Mouse (Mus musculus) heart, embryonic 10.5 days (tissue): ENCODE measurements around the gene Il10. TPM values are rescaled to one million over a fixed set of nuclear protein-coding genes. Genes with fewer than 3 reads are reported as not detected.

Experiments used
- DNase-seq: peaks from one replicate; pipeline ENCODE4 v3.0.0-alpha.2; 2017; ENCODE audit warnings: low spot score
- H3K27ac ChIP-seq: fragments of 300-500 bp; sonication (generic); 2 replicates; pipeline ENCODE4 v1.5.1; 2016; ENCODE audit warnings: mild to moderate bottlenecking
- H3K27me3 ChIP-seq: fragments of 300-500 bp; sonication (generic); 2 replicates; pipeline ENCODE4 v1.6.1; 2016; ENCODE audit warnings: mild to moderate bottlenecking; ENCODE audit not compliant: poor library complexity, insufficient read depth, severe bottlenecking
- H3K36me3 ChIP-seq: fragments of 300-500 bp; sonication (generic); 2 replicates; pipeline ENCODE4 v1.6.1; 2016; ENCODE audit warnings: mild to moderate bottlenecking, moderate library complexity
- H3K4me1 ChIP-seq: fragments of 300-500 bp; sonication (generic); 2 replicates; pipeline ENCODE4 v1.6.1; 2016; ENCODE audit warnings: mild to moderate bottlenecking
- H3K4me3 ChIP-seq: fragments of 300-500 bp; sonication (generic); 2 replicates; pipeline ENCODE4 v1.5.1; 2016; ENCODE audit warnings: mild to moderate bottlenecking, moderate library complexity
- H3K9me3 ChIP-seq: fragments of 300-500 bp; sonication (generic); 2 replicates; pipeline ENCODE4 v1.6.1; 2016; ENCODE audit warnings: mild to moderate bottlenecking, moderate library complexity
- WGBS: fragments of 180-500 bp; shearing (Covaris S2); methylation state at CpG from one replicate; pipeline ENCODE4 v1.1.7; 2016; 5-methylcytosine and 5-hydroxymethylcytosine counted together
- polyA plus RNA-seq: library from polyadenylated mRNA; unstranded; fragments of >200 nt; fragmentation: Nextera tagmentation; extraction: Ambion mirVana; gene quantifications from 2 replicates; pipeline ENCODE4 v1.2.1, GENCODE M21; 2016

Il10 gene
- polyA plus RNA-seq, 1 experiment from 2014 or later, result not detected

- H3K4me1 ChIP-seq, result peaks cover 19% of the 10 kb centered on the region; the same call in 1 of the 2 replicates
- no peaks in the 10 kb centered on the region for H3K9me3 ChIP-seq
- 85% methylated on average over 3 of the region's 3 CpGs for WGBS
- no peak for DNase-seq
- H3K27me3 ChIP-seq, result no peaks in the 10 kb centered on the region
- no peaks in the 10 kb centered on the region for H3K36me3 ChIP-seq
- no peak overlapping the region for H3K4me3 ChIP-seq
- peak overlapping the region; percentile 60 for H3K27ac ChIP-seq
These were observed 23.1 kb downstream of the Il10 start for GRCm38 (mm10) chr1:131042721-131043120.

- 92% methylated on average over 4 of the region's 4 CpGs for WGBS
- Histone ChIP-seq H3K27me3 (no peaks in the 10 kb centered on the region), H3K4me3 (no peak overlapping the region), H3K36me3 (no peaks in the 10 kb centered on the region), H3K4me1 (peaks cover 19% of the 10 kb centered on the region; the same call in 1 of the 2 replicates), H3K27ac (no peak overlapping the region), H3K9me3 (no peaks in the 10 kb centered on the region)
- DNase-seq, result no peak
These were observed 24.0 kb downstream of the Il10 start for GRCm38 (mm10) chr1:131043636-131044035.

- peaks cover 19% of the 10 kb centered on the region; the same call in 1 of the 2 replicates for H3K4me1 ChIP-seq
- H3K27ac ChIP-seq, result 0 out of 2 replicates have a peak overlapping the region, but pooled peaks have one; percentile 30
- WGBS, result 82% methylated on average over 2 of the region's 2 CpGs
- no peaks in the 10 kb centered on the region for H3K27me3 ChIP-seq
- H3K9me3 ChIP-seq, result no peaks in the 10 kb centered on the region
- DNase-seq, result no peak
- H3K4me3 ChIP-seq, result no peak overlapping the region
- no peaks in the 10 kb centered on the region for H3K36me3 ChIP-seq
These were observed 26.2 kb downstream of the Il10 start for GRCm38 (mm10) chr1:131045723-131046355.

- DNase-seq, result no peak
- Histone ChIP-seq H3K9me3 (no peaks in the 10 kb centered on the region), H3K4me3 (no peak overlapping the region), H3K4me1 (peaks cover 26% of the 10 kb centered on the region), H3K27me3 (no peaks in the 10 kb centered on the region), H3K27ac (peak overlapping the region; percentile 30; the same call in 1 of the 2 replicates), H3K36me3 (no peaks in the 10 kb centered on the region)
- WGBS, result 80% methylated on average over 10 of the region's 10 CpGs
These were observed 27.0 kb downstream of the Il10 start for GRCm38 (mm10) chr1:131046607-131047006.

GRCm38 (mm10) chr1:131048121-131048863, 28.6 kb downstream of the Il10 start:
- no peak for DNase-seq
- Histone ChIP-seq H3K27ac (no peak overlapping the region), H3K36me3 (peaks cover 12% of the 10 kb centered on the region), H3K9me3 (no peaks in the 10 kb centered on the region), H3K27me3 (no peaks in the 10 kb centered on the region), H3K4me3 (no peak overlapping the region), H3K4me1 (peaks cover 32% of the 10 kb centered on the region)
- WGBS, result 84% methylated on average over 6 of the region's 6 CpGs

GRCm38 (mm10) chr1:131048946-131049345, 29.3 kb downstream of the Il10 start:
- no peak overlapping the region for H3K27ac ChIP-seq
- 85% methylated on average over 8 of the region's 8 CpGs for WGBS
- H3K4me1 ChIP-seq, result peaks cover 39% of the 10 kb centered on the region
- H3K27me3 ChIP-seq, result no peaks in the 10 kb centered on the region
- DNase-seq, result no peak
- no peak overlapping the region for H3K4me3 ChIP-seq
- H3K9me3 ChIP-seq, result no peaks in the 10 kb centered on the region
- peaks cover 16% of the 10 kb centered on the region for H3K36me3 ChIP-seq

GRCm38 (mm10) chr1:131049361-131049806, 29.7 kb downstream of the Il10 start:
- H3K4me1 ChIP-seq, result peaks cover 39% of the 10 kb centered on the region
- H3K9me3 ChIP-seq, result no peaks in the 10 kb centered on the region
- 81% methylated on average over 5 of the region's 5 CpGs for WGBS
- no peak overlapping the region for H3K27ac ChIP-seq
- no peak overlapping the region for H3K4me3 ChIP-seq
- peaks cover 20% of the 10 kb centered on the region for H3K36me3 ChIP-seq
- DNase-seq, result no peak
- no peaks in the 10 kb centered on the region for H3K27me3 ChIP-seq

GRCm38 (mm10) chr1:131050011-131050410, 30.4 kb downstream of the Il10 start:
- Histone ChIP-seq H3K27me3 (no peaks in the 10 kb centered on the region), H3K4me1 (peaks cover 39% of the 10 kb centered on the region), H3K4me3 (no peak overlapping the region), H3K36me3 (peaks cover 27% of the 10 kb centered on the region), H3K9me3 (no peaks in the 10 kb centered on the region), H3K27ac (no peak overlapping the region)
- no peak for DNase-seq
- whole genome bisulfite sequencing, result 92% methylated on average over 5 of the region's 5 CpGs

- Histone ChIP-seq H3K36me3 (peaks cover 33% of the 10 kb centered on the region), H3K4me1 (peaks cover 39% of the 10 kb centered on the region), H3K27ac (no peak overlapping the region), H3K9me3 (no peaks in the 10 kb centered on the region), H3K27me3 (no peaks in the 10 kb centered on the region), H3K4me3 (no peak overlapping the region)
- no peak for DNase-seq
- WGBS, result 80% methylated on average over 5 of the region's 5 CpGs
These were observed 31.0 kb downstream of the Il10 start for GRCm38 (mm10) chr1:131050617-131051016.

- Histone ChIP-seq H3K4me1 (peaks cover 34% of the 10 kb centered on the region), H3K27ac (no peak overlapping the region), H3K27me3 (no peaks in the 10 kb centered on the region), H3K4me3 (no peak overlapping the region), H3K36me3 (peaks cover 37% of the 10 kb centered on the region), H3K9me3 (no peaks in the 10 kb centered on the region)
- DNase-seq, result no peak
- 43% methylated on average over 7 of the region's 7 CpGs for WGBS
These were observed 31.4 kb downstream of the Il10 start for GRCm38 (mm10) chr1:131051073-131051472.

- Histone ChIP-seq H3K27me3 (no peaks in the 10 kb centered on the region), H3K9me3 (no peaks in the 10 kb centered on the region), H3K27ac (peak overlapping the region; percentile 18; the same call in 1 of the 2 replicates), H3K4me1 (peaks cover 34% of the 10 kb centered on the region), H3K4me3 (no peak overlapping the region), H3K36me3 (peaks cover 58% of the 10 kb centered on the region)
- 9% methylated on average over 8 of the region's 8 CpGs for WGBS
- DNase-seq, result peak; percentile 88
These were observed 33.6 kb downstream of the Il10 start for GRCm38 (mm10) chr1:131053239-131053638.

- peaks cover 38% of the 10 kb centered on the region for H3K4me1 ChIP-seq
- 0 out of 2 replicates have a peak overlapping the region, but pooled peaks have one; percentile 18 for H3K27ac ChIP-seq
- H3K36me3 ChIP-seq, result peaks cover 58% of the 10 kb centered on the region
- 67% methylated on average over 4 of the region's 4 CpGs for WGBS
- H3K27me3 ChIP-seq, result no peaks in the 10 kb centered on the region
- no peak for DNase-seq
- no peak overlapping the region for H3K4me3 ChIP-seq
- no peaks in the 10 kb centered on the region for H3K9me3 ChIP-seq
These were observed 34.0 kb downstream of the Il10 start for GRCm38 (mm10) chr1:131053656-131054055.

- Histone ChIP-seq H3K27me3 (no peaks in the 10 kb centered on the region), H3K36me3 (peaks cover 58% of the 10 kb centered on the region), H3K9me3 (no peaks in the 10 kb centered on the region), H3K4me1 (peaks cover 44% of the 10 kb centered on the region), H3K4me3 (no peak overlapping the region), H3K27ac (no peak overlapping the region; the same call in 1 of the 2 replicates)
- DNase-seq, result no peak
- 80% methylated on average over 4 of the region's 4 CpGs for WGBS
These were observed 34.6 kb downstream of the Il10 start for GRCm38 (mm10) chr1:131054251-131054650.
